Mouse (Mus musculus): ENCODE measurements around the gene Hist1h2bb. TPM values are rescaled to one million over a fixed set of nuclear protein-coding genes. Genes with fewer than 3 reads are reported as not detected.
"Not testable (repeated sequence)": the region's sequence is repeated elsewhere in the genome, so short reads cannot be mapped to it uniquely, and the experiment has no call there.

Gene Hist1h2bb
- polyA plus RNA-seq, 1 experiment from 2014 or later, result 4.1 TPM

- peak overlapping the region; percentile 44 for H3K4me3 ChIP-seq
- H3K36me3 ChIP-seq, result no peaks in the 10 kb centered on the region
- H3K9ac ChIP-seq, result peak overlapping the region; percentile 30; the same call in 1 of the 2 replicates
- H3K27ac ChIP-seq, result peak overlapping the region; percentile 97
- peak overlapping the region; percentile 62 for H3K4me2 ChIP-seq
- 2% methylated on average over 10 of the region's 10 CpGs for WGBS
- no peaks in the 10 kb centered on the region for H3K9me3 ChIP-seq
- ATAC-seq (ENCODE audit: borderline replicate concordance, extremely low read depth, low FRiP score, low TSS enrichment), result no peak
- H3K27me3 ChIP-seq, result no peaks in the 10 kb centered on the region
- H3K4me1 ChIP-seq, result peaks cover 29% of the 10 kb centered on the region
Measured at GRCm38 (mm10) chr13:23763242-23763585, 16.7 kb downstream of the Hist1h2bb start.

GRCm38 (mm10) chr13:23763586-23764323, 17.2 kb downstream of the Hist1h2bb start, which contains the start of gene Hist1h1a:
Hist1h1a (plus strand) TSS chr13:23763666.
- 1% methylated on average over 34 of the region's 34 CpGs for WGBS
- H3K27ac ChIP-seq, result peak within 1 kb of the TSS; percentile 97
- no peaks in the 10 kb centered on the region for H3K27me3 ChIP-seq
- peak; percentile 72 for ATAC-seq (ENCODE audit: borderline replicate concordance, extremely low read depth, low FRiP score, low TSS enrichment)
- H3K4me3 ChIP-seq, result peak within 1 kb of the TSS; percentile 44
- peak within 1 kb of the TSS; percentile 62 for H3K4me2 ChIP-seq
- no peaks in the 10 kb centered on the region for H3K36me3 ChIP-seq
- H3K9ac ChIP-seq, result peak within 1 kb of the TSS; percentile 59
- H3K9me3 ChIP-seq, result no peaks in the 10 kb centered on the region
- peaks cover 29% of the 10 kb centered on the region for H3K4me1 ChIP-seq

GRCm38 (mm10) chr13:23764324-23765171, 18.0 kb downstream of the Hist1h2bb start:
- peak overlapping the region; percentile 97 for H3K27ac ChIP-seq
- H3K4me3 ChIP-seq, result peak overlapping the region; percentile 44
- WGBS, result 26% methylated on average over 12 of the region's 12 CpGs
- peak overlapping the region; percentile 62 for H3K4me2 ChIP-seq
- H3K9me3 ChIP-seq, result no peaks in the 10 kb centered on the region
- peak overlapping the region; percentile 59 for H3K9ac ChIP-seq
- H3K4me1 ChIP-seq, result peaks cover 25% of the 10 kb centered on the region
- no peak for ATAC-seq (ENCODE audit: borderline replicate concordance, extremely low read depth, low FRiP score, low TSS enrichment)
- H3K36me3 ChIP-seq, result no peaks in the 10 kb centered on the region
- H3K27me3 ChIP-seq, result no peaks in the 10 kb centered on the region

GRCm38 (mm10) chr13:23765172-23765513, 18.6 kb downstream of the Hist1h2bb start:
- no peaks in the 10 kb centered on the region for H3K9me3 ChIP-seq
- H3K36me3 ChIP-seq, result no peaks in the 10 kb centered on the region
- 39% methylated on average over 1 of the region's 1 CpGs for WGBS
- peaks cover 19% of the 10 kb centered on the region for H3K4me1 ChIP-seq
- peak overlapping the region; percentile 62; the same call in 1 of the 2 replicates for H3K4me2 ChIP-seq
- no peak for ATAC-seq (ENCODE audit: borderline replicate concordance, extremely low read depth, low FRiP score, low TSS enrichment)
- H3K9ac ChIP-seq, result no peak overlapping the region
- H3K4me3 ChIP-seq, result no peak overlapping the region
- H3K27me3 ChIP-seq, result no peaks in the 10 kb centered on the region
- H3K27ac ChIP-seq, result no peak overlapping the region; the same call in 1 of the 2 replicates

GRCm38 (mm10) chr13:23766772-23767171, 20.2 kb downstream of the Hist1h2bb start:
- Histone ChIP-seq H3K4me3 (no peak overlapping the region), H3K27me3 (no peaks in the 10 kb centered on the region), H3K36me3 (no peaks in the 10 kb centered on the region), H3K9me3 (no peaks in the 10 kb centered on the region), H3K4me2 (no peak overlapping the region), H3K27ac (no peak overlapping the region), H3K9ac (no peak overlapping the region), H3K4me1 (peaks cover 20% of the 10 kb centered on the region)
- no peak for ATAC-seq (ENCODE audit: borderline replicate concordance, extremely low read depth, low FRiP score, low TSS enrichment)

GRCm38 (mm10) chr13:23768834-23769397, 22.4 kb downstream of the Hist1h2bb start:
- Histone ChIP-seq H3K9me3 (no peaks in the 10 kb centered on the region), H3K27ac (no peak overlapping the region), H3K9ac (no peak overlapping the region), H3K36me3 (no peaks in the 10 kb centered on the region), H3K4me1 (peaks cover 21% of the 10 kb centered on the region), H3K27me3 (no peaks in the 10 kb centered on the region), H3K4me3 (no peak overlapping the region), H3K4me2 (no peak overlapping the region)
- WGBS, result 45% methylated on average over 5 of the region's 5 CpGs
- no peak for ATAC-seq (ENCODE audit: borderline replicate concordance, extremely low read depth, low FRiP score, low TSS enrichment)

GRCm38 (mm10) chr13:23769613-23770012, 23.1 kb downstream of the Hist1h2bb start, which contains the start of gene Trim38:
Trim38 (plus strand) TSS chr13:23769913.
- H3K4me3 ChIP-seq; H3K4me2 ChIP-seq; H3K36me3 ChIP-seq; H3K9me3 ChIP-seq; H3K27ac ChIP-seq; H3K27me3 ChIP-seq; ATAC-seq (ENCODE audit: borderline replicate concordance, extremely low read depth, low FRiP score, low TSS enrichment); H3K9ac ChIP-seq: not testable (repeated sequence)
- peaks cover 14% of the 10 kb centered on the region for H3K4me1 ChIP-seq
- WGBS, result 84% methylated on average over 2 of the region's 2 CpGs

- ATAC-seq (ENCODE audit: borderline replicate concordance, extremely low read depth, low FRiP score, low TSS enrichment), result peak; percentile 90; the same call in 1 of the 2 replicates
- Histone ChIP-seq H3K4me2 (peak overlapping the region; percentile 49), H3K27ac (no peak overlapping the region), H3K27me3 (no peaks in the 10 kb centered on the region), H3K9me3 (no peaks in the 10 kb centered on the region), H3K36me3 (no peaks in the 10 kb centered on the region), H3K4me3 (peak overlapping the region; percentile 15; the same call in 1 of the 2 replicates), H3K4me1 (peaks cover 10% of the 10 kb centered on the region), H3K9ac (no peak overlapping the region)
- 19% methylated on average over 21 of the region's 21 CpGs for WGBS
Measured at GRCm38 (mm10) chr13:23772561-23773313, 26.2 kb downstream of the Hist1h2bb start.

GRCm38 (mm10) chr13:23778339-23778738, 31.8 kb downstream of the Hist1h2bb start:
- Histone ChIP-seq H3K27me3 (no peaks in the 10 kb centered on the region), H3K4me2 (no peak overlapping the region), H3K4me1 (no peaks in the 10 kb centered on the region), H3K36me3 (no peaks in the 10 kb centered on the region), H3K9me3 (no peaks in the 10 kb centered on the region), H3K9ac (no peak overlapping the region), H3K4me3 (no peak overlapping the region), H3K27ac (no peak overlapping the region)
- ATAC-seq (ENCODE audit: borderline replicate concordance, extremely low read depth, low FRiP score, low TSS enrichment), result no peak
- 91% methylated on average over 7 of the region's 7 CpGs for WGBS

- no peak overlapping the region for H3K4me2 ChIP-seq
- H3K9me3 ChIP-seq, result no peaks in the 10 kb centered on the region
- H3K4me3 ChIP-seq, result no peak overlapping the region
- H3K9ac ChIP-seq, result no peak overlapping the region
- ATAC-seq (ENCODE audit: borderline replicate concordance, extremely low read depth, low FRiP score, low TSS enrichment), result no peak
- H3K36me3 ChIP-seq, result no peaks in the 10 kb centered on the region
- no peak overlapping the region for H3K27ac ChIP-seq
- no peaks in the 10 kb centered on the region for H3K4me1 ChIP-seq
- WGBS, result 67% methylated on average over 4 of the region's 4 CpGs
- no peaks in the 10 kb centered on the region for H3K27me3 ChIP-seq
Measured at GRCm38 (mm10) chr13:23779025-23779424, 32.5 kb downstream of the Hist1h2bb start.

- no peak for ATAC-seq (ENCODE audit: borderline replicate concordance, extremely low read depth, low FRiP score, low TSS enrichment)
- WGBS, result 34% methylated on average over 2 of the region's 2 CpGs
Measured at GRCm38 (mm10) chr13:23792520-23792919, 46.0 kb downstream of the Hist1h2bb start.

More at GRCm38 (mm10) chr13:23792520-23792919, 46.0 kb downstream of the Hist1h2bb start:
- no peak overlapping the region for H3K4me2 ChIP-seq
- H3K36me3 ChIP-seq, result no peaks in the 10 kb centered on the region
- H3K4me3 ChIP-seq, result no peak overlapping the region
- H3K9me3 ChIP-seq, result no peaks in the 10 kb centered on the region
- no peak overlapping the region for H3K9ac ChIP-seq
- H3K4me1 ChIP-seq, result no peaks in the 10 kb centered on the region
- no peaks in the 10 kb centered on the region for H3K27me3 ChIP-seq
- H3K27ac ChIP-seq, result no peak overlapping the region
